Mouse (Mus musculus): ENCODE data around the gene Camk2d.

- TF ChIP-seq MAFK (IDR thresholded peaks at IDR 0.05; ENCODE audit: insufficient replicate concordance, low read length) (peak; percentile 96), POLR2A (IDR thresholded peaks at IDR 0.05; ENCODE audit: low read depth, low read length) (no peak), CHD2 (IDR thresholded peaks at IDR 0.05; ENCODE audit: low read length) (no peak), ZC3H11A (IDR thresholded peaks at IDR 0.05; ENCODE audit: low read depth, low read length) (no peak), HCFC1 (IDR thresholded peaks at IDR 0.05; ENCODE audit: low read depth, low read length) (no peak), ETS1 (conservative IDR thresholded peaks at IDR 0.05; ENCODE audit: low read depth, low read length) (no peak), CTCF (conservative IDR thresholded peaks at IDR 0.05 in 1 of 2, IDR thresholded peaks at IDR 0.05 in 1 of 2; ENCODE audit: low read depth in 2 of 2, low read length in 2 of 2) (no peak), USF1 (IDR thresholded peaks at IDR 0.05; ENCODE audit: low read depth, low read length) (no peak), TBP (conservative IDR thresholded peaks at IDR 0.05; ENCODE audit: low read depth, low read length) (no peak), MAX (IDR thresholded peaks at IDR 0.05; ENCODE audit: low read length) (no peak), ZMIZ1 (IDR thresholded peaks at IDR 0.05; ENCODE audit: low read depth, low read length) (no peak), NELFE (IDR thresholded peaks at IDR 0.05; ENCODE audit: low read depth, low read length) (no peak), POLR2AphosphoS2 (IDR thresholded peaks at IDR 0.05; ENCODE audit: low read depth, low read length) (no peak)
Observed at GRCm38 (mm10) chr3:126811646-126812045, 215.5 kb downstream of the Camk2d start.

All from CH12.LX (cell line).